Mouse (Mus musculus): ENCODE measurements at regions not wholly inside any gene's neighbourhood (a gene's known extent, or its start where the extent isn't known, plus 50 kb on each side); places are given as distances from the start of the nearest gene placed in this dataset.

- Histone ChIP-seq H3K9me3 (ENCODE audit: control insufficient read depth, low read length) (no peaks in the 10 kb centered on the region), H3K27ac (ENCODE audit: low read length) (no peak overlapping the region), H3K4me2 (ENCODE audit: low read depth, low read length) (no peak overlapping the region), H3K36me3 (ENCODE audit: control insufficient read depth, insufficient read depth, low read length) (no peaks in the 10 kb centered on the region), H3K27me3 (replicated peaks; ENCODE audit: control insufficient read depth, insufficient read depth, low read length) (no peaks in the 10 kb centered on the region), H3K9ac (ENCODE audit: low read depth, low read length) (no peak overlapping the region), H3K4me3 (ENCODE audit: low read length) (no peak overlapping the region), H3K4me1 (ENCODE audit: control insufficient read depth, insufficient read depth, low read length) (no peaks in the 10 kb centered on the region)
- 65% methylated on average over 22 of the region's 22 CpGs for WGBS
- ATAC-seq, result no peak
Observed at GRCm38 (mm10) chr13:99641386-99642165, 125.2 kb upstream of the Map1b start.

- Histone ChIP-seq H3K27me3 (replicated peaks; ENCODE audit: control insufficient read depth, insufficient read depth, low read length) (no peaks in the 10 kb centered on the region), H3K4me3 (ENCODE audit: low read length) (no peak overlapping the region), H3K4me2 (ENCODE audit: low read depth, low read length) (no peak overlapping the region), H3K4me1 (ENCODE audit: control insufficient read depth, insufficient read depth, low read length) (no peaks in the 10 kb centered on the region), H3K9me3 (ENCODE audit: control insufficient read depth, low read length) (no peaks in the 10 kb centered on the region), H3K27ac (ENCODE audit: low read length) (no peak overlapping the region), H3K9ac (ENCODE audit: low read depth, low read length) (no peak overlapping the region), H3K36me3 (ENCODE audit: control insufficient read depth, insufficient read depth, low read length) (no peaks in the 10 kb centered on the region)
- WGBS, result 75% methylated on average over 5 of the region's 5 CpGs
- no peak for ATAC-seq
Observed at GRCm38 (mm10) chr13:99632706-99633105, 116.4 kb upstream of the Map1b start.

- Histone ChIP-seq H3K27me3 (replicated peaks; ENCODE audit: control insufficient read depth, insufficient read depth, low read length) (no peaks in the 10 kb centered on the region), H3K4me1 (ENCODE audit: control insufficient read depth, insufficient read depth, low read length) (no peaks in the 10 kb centered on the region), H3K36me3 (ENCODE audit: control insufficient read depth, insufficient read depth, low read length) (no peaks in the 10 kb centered on the region), H3K9me3 (ENCODE audit: control insufficient read depth, low read length) (no peaks in the 10 kb centered on the region), H3K27ac (ENCODE audit: low read length) (no peak overlapping the region), H3K4me2 (ENCODE audit: low read depth, low read length) (no peak overlapping the region), H3K9ac (ENCODE audit: low read depth, low read length) (no peak overlapping the region), H3K4me3 (ENCODE audit: low read length) (no peak overlapping the region)
- ATAC-seq, result no peak
- WGBS, result 88% methylated on average over 3 of the region's 3 CpGs
Observed at GRCm38 (mm10) chr13:99630800-99631199, 114.5 kb upstream of the Map1b start.

GRCm38 (mm10) chr13:99630356-99630755, 114.0 kb upstream of the Map1b start:
- Histone ChIP-seq H3K4me3 (ENCODE audit: low read length) (no peak overlapping the region), H3K9ac (ENCODE audit: low read depth, low read length) (no peak overlapping the region), H3K27ac (ENCODE audit: low read length) (no peak overlapping the region), H3K27me3 (replicated peaks; ENCODE audit: control insufficient read depth, insufficient read depth, low read length) (no peaks in the 10 kb centered on the region), H3K4me1 (ENCODE audit: control insufficient read depth, insufficient read depth, low read length) (no peaks in the 10 kb centered on the region), H3K4me2 (ENCODE audit: low read depth, low read length) (no peak overlapping the region), H3K9me3 (ENCODE audit: control insufficient read depth, low read length) (no peaks in the 10 kb centered on the region), H3K36me3 (ENCODE audit: control insufficient read depth, insufficient read depth, low read length) (no peaks in the 10 kb centered on the region)
- ATAC-seq, result no peak
- WGBS, result 96% methylated on average over 22 of the region's 22 CpGs

- Histone ChIP-seq H3K9me3 (ENCODE audit: control insufficient read depth, low read length) (no peaks in the 10 kb centered on the region; the same call in 1 of the 2 replicates), H3K36me3 (ENCODE audit: control insufficient read depth, insufficient read depth, low read length) (no peaks in the 10 kb centered on the region), H3K4me2 (ENCODE audit: low read depth, low read length) (no peak overlapping the region), H3K4me3 (ENCODE audit: low read length) (no peak overlapping the region), H3K27me3 (replicated peaks; ENCODE audit: control insufficient read depth, insufficient read depth, low read length) (no peaks in the 10 kb centered on the region), H3K27ac (ENCODE audit: low read length) (no peak overlapping the region), H3K4me1 (ENCODE audit: control insufficient read depth, insufficient read depth, low read length) (no peaks in the 10 kb centered on the region), H3K9ac (ENCODE audit: low read depth, low read length) (no peak overlapping the region)
- WGBS, result 37% methylated on average over 4 of the region's 4 CpGs
- no peak for ATAC-seq
Observed at GRCm38 (mm10) chr13:99625196-99625595, 108.9 kb upstream of the Map1b start.

- no peak overlapping the region for H3K27ac ChIP-seq (ENCODE audit: low read length)
- H3K9me3 ChIP-seq (ENCODE audit: control insufficient read depth, low read length), result no peaks in the 10 kb centered on the region; the same call in 1 of the 2 replicates
- H3K4me3 ChIP-seq (ENCODE audit: low read length), result no peak overlapping the region
- no peak overlapping the region for H3K9ac ChIP-seq (ENCODE audit: low read depth, low read length)
- no peaks in the 10 kb centered on the region for H3K27me3 ChIP-seq (replicated peaks; ENCODE audit: control insufficient read depth, insufficient read depth, low read length)
- no peaks in the 10 kb centered on the region for H3K36me3 ChIP-seq (ENCODE audit: control insufficient read depth, insufficient read depth, low read length)
- no peak overlapping the region for H3K4me2 ChIP-seq (ENCODE audit: low read depth, low read length)
- no peaks in the 10 kb centered on the region for H3K4me1 ChIP-seq (ENCODE audit: control insufficient read depth, insufficient read depth, low read length)
- 75% methylated on average over 9 of the region's 9 CpGs for WGBS
- ATAC-seq, result no peak
Observed at GRCm38 (mm10) chr13:99618332-99618731, 102.0 kb upstream of the Map1b start.

GRCm38 (mm10) chr13:99617457-99617856, 101.1 kb upstream of the Map1b start:
- no peak for ATAC-seq
- Histone ChIP-seq H3K4me1 (ENCODE audit: control insufficient read depth, insufficient read depth, low read length) (no peaks in the 10 kb centered on the region), H3K9me3 (ENCODE audit: control insufficient read depth, low read length) (no peaks in the 10 kb centered on the region), H3K27me3 (replicated peaks; ENCODE audit: control insufficient read depth, insufficient read depth, low read length) (no peaks in the 10 kb centered on the region), H3K4me3 (ENCODE audit: low read length) (no peak overlapping the region), H3K4me2 (ENCODE audit: low read depth, low read length) (no peak overlapping the region), H3K27ac (ENCODE audit: low read length) (no peak overlapping the region), H3K36me3 (ENCODE audit: control insufficient read depth, insufficient read depth, low read length) (no peaks in the 10 kb centered on the region), H3K9ac (ENCODE audit: low read depth, low read length) (no peak overlapping the region)
- 37% methylated on average over 5 of the region's 5 CpGs for WGBS

- H3K9ac ChIP-seq (ENCODE audit: low read depth, low read length), result no peak overlapping the region
- H3K4me2 ChIP-seq (ENCODE audit: low read depth, low read length), result no peak overlapping the region
- H3K4me1 ChIP-seq (ENCODE audit: control insufficient read depth, insufficient read depth, low read length), result no peaks in the 10 kb centered on the region
- no peaks in the 10 kb centered on the region for H3K27me3 ChIP-seq (replicated peaks; ENCODE audit: control insufficient read depth, insufficient read depth, low read length)
- no peak overlapping the region for H3K27ac ChIP-seq (ENCODE audit: low read length)
- no peak overlapping the region for H3K4me3 ChIP-seq (ENCODE audit: low read length)
- WGBS, result 78% methylated on average over 18 of the region's 18 CpGs
- ATAC-seq, result no peak
- H3K36me3 ChIP-seq (ENCODE audit: control insufficient read depth, insufficient read depth, low read length), result no peaks in the 10 kb centered on the region
- H3K9me3 ChIP-seq (ENCODE audit: control insufficient read depth, low read length), result no peaks in the 10 kb centered on the region
Observed at GRCm38 (mm10) chr13:99611715-99612494, 95.6 kb upstream of the Map1b start.

- Histone ChIP-seq H3K27ac (ENCODE audit: low read length) (no peak overlapping the region), H3K27me3 (replicated peaks; ENCODE audit: control insufficient read depth, insufficient read depth, low read length) (no peaks in the 10 kb centered on the region), H3K4me2 (ENCODE audit: low read depth, low read length) (no peak overlapping the region), H3K9me3 (ENCODE audit: control insufficient read depth, low read length) (no peaks in the 10 kb centered on the region), H3K4me3 (ENCODE audit: low read length) (no peak overlapping the region), H3K36me3 (ENCODE audit: control insufficient read depth, insufficient read depth, low read length) (no peaks in the 10 kb centered on the region), H3K9ac (ENCODE audit: low read depth, low read length) (no peak overlapping the region), H3K4me1 (ENCODE audit: control insufficient read depth, insufficient read depth, low read length) (no peaks in the 10 kb centered on the region)
- no peak for ATAC-seq
- WGBS, result 62% methylated on average over 5 of the region's 5 CpGs
Observed at GRCm38 (mm10) chr13:99610498-99610897, 94.2 kb upstream of the Map1b start.
